Mouse (Mus musculus) adrenal gland (tissue): ENCODE data around the gene Zswim7.
"Not testable (repeated sequence)": the region's sequence is repeated elsewhere in the genome, so short reads cannot be mapped to it uniquely, and the experiment has no call there.

ENCODE experiments used
- intact Hi-C: fragments of 180-260 bp; cut with DNase I; formaldehyde crosslinking; loops from one replicate; pipeline ENCODE4 v1.15.1; 2025
- long read RNA-seq, 2 experiments: library from polyadenylated mRNA; unstranded; transcript quantifications; one replicate each; pipeline ENCODE4 v2.0.0; 2020; ENCODE audit warnings: borderline replicate concordance in 1 of 2; ENCODE audit not compliant: insufficient replicate concordance in 1 of 2

Gene Zswim7
- long read RNA-seq, experiment 1, transcript Zswim7-201 (5 exons, 732 nt): major isoform, 14 of 14 reads
- long read RNA-seq, experiment 1, partial matches to known transcripts: 0 of 14 reads
- long read RNA-seq, experiment 1, other reads (novel, unspliced or antisense): 0 of 14 reads
- long read RNA-seq, experiment 2, partial matches to known transcripts: 0 of 5 reads
- long read RNA-seq, experiment 2, other reads (novel, unspliced or antisense): 1 of 5 reads

GRCm38 (mm10) chr11:62280675-62281600, at the start of gene Zswim7, which contains the start of gene Ttc19:
TSS of gene Zswim7 (minus strand) at chr11:62281375.
TSS of gene Ttc19 (plus strand) at chr11:62281473.
- intact Hi-C loops: loop anchor here (1.0 kb wide), 1 partner anchor 154 kb away; no protein-coding TSS in a partner anchor

GRCm38 (mm10) chr11:62323659-62324058, 42.5 kb upstream of the Zswim7 start:
- intact Hi-C loops: no loop called here

GRCm38 (mm10) chr11:62320097-62320496, 38.9 kb upstream of the Zswim7 start:
- intact Hi-C loops: no loop called here

DNA sequence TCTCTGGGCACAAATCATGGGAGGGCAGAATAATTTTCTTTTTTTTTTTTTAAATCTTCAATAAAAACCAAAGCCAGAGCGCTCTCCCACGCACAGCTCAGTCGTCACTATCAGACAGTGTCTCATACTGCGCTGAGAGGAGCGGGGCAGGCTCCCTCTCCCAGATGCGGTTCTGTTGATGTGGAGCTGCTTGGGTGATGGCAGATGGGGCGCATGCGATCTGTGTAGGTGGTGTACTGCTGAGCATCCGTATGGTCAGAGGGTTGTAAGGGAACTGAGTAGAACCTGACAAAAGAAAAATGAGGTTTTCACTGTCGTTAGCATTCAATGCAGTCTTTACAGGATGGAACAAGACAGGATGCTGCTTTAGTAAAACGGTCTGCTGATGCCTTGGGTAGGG, 36.6 kb upstream of the Zswim7 start:
- intact Hi-C loops: no loop called here

DNA sequence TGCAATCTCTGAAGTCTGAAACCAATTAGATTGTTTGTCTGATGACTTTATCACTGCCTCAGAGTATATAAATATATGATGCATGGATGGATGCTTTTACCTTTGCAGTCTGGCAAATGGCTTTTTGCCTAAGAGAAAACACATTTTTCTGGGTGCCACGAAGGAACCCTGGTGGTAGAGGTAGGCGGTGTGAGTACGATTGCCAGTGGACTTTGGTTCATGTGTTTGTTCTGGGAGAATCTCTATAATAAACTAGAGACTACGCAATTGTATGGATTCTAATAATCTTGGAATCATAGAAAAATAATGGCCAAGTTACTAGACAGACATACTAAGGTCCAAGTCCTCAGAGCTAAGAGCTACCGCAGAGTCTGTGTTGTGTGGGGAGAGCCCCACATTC, 33.8 kb upstream of the Zswim7 start:
- intact Hi-C loops: no loop called here

- intact Hi-C loops: no loop called here
These were observed 28.1 kb upstream of the Zswim7 start for GRCm38 (mm10) chr11:62309296-62309695.

DNA sequence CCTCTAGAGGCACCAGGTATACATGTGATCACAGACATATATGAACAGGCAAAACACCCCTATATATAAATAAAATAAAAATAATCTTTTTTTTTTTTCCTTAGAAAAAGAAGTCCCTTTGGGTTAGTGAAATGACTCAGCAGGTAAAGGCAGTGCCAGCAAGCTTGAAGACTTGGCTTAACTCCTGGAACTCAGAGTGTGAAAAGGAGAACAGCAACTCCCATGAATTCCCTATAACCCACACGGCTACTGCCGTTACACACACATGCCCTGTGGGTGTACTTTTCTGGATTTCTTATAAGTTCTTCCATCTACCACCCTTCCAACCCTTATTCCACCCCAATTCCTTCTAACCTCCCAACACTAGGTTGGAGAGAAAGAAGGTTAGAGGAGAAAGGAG, 24.7 kb upstream of the Zswim7 start:
- intact Hi-C loops: no loop called here

GRCm38 (mm10) chr11:62298883-62299282, 17.7 kb upstream of the Zswim7 start:
- intact Hi-C loops: no loop called here

GRCm38 (mm10) chr11:62294121-62294520, 12.9 kb upstream of the Zswim7 start:
- intact Hi-C loops: no loop called here

DNA sequence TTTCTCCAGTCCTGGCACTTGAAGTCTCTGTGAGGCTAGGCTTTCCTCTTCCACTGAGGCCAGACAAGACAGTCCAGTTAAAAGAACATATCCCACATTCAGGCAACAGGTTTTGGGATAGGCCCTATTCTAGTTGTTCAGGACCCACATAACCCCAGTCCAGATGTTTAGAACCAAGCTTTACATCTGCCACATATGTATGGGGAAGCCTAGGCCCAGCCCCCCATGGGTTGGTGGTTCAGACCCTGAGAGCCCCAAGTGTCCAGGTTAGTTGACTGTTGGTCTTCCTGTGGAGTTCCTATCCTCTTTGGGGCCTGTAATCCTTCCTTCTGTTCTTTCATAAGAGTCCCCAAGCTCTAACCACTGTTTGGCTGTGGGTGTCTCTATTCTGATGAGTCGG, 6.5 kb upstream of the Zswim7 start:
- intact Hi-C loops: no loop called here

DNA sequence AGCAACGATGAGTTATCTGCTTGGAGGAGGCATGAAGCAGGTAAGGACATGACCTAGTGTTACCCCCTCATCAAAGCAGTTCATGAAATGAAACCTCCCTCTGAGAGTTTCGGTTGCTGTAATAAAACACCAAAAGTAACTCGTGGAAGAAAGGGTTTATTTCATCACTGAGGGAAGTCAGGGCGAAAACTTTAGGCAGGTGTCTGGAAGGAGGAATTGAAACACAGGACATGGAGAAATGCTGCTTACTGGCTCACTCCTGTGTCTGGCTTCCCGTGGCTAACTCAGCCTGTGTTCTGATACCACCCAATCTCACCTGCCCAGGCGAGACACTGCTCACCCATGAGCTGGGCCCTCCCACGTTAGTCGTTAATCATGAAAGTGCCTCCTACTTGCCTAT, 3.8 kb upstream of the Zswim7 start:
- intact Hi-C loops: no loop called here

DNA sequence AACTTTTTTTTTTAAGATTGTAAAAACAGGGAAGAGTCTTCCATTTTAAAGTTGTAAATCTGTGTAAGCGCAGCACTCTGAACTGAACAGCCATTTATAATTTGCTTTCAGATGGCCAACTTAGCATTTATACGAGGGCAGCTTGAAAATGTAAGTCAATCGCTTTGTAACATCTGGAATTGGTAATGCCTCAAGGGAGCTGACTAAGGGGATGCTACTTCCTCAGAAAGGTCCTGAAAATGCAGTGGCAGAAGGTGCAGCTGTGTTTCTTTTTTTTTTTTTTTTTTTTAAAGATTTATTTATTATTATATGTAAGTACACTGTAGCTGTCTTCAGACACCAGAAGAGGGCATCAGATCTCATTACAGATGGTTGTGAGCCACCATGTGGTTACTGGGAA, 2.8 kb upstream of the Zswim7 start:
- intact Hi-C loops: not testable (repeated sequence)

- intact Hi-C loops: no loop called here
These were observed 424 bp upstream of the Zswim7 start for GRCm38 (mm10) chr11:62281601-62281997.

GRCm38 (mm10) chr11:62278027-62278426, 3.1 kb downstream of the Zswim7 start:
- intact Hi-C loops: loop anchor here (2.0 to 5.0 kb wide), 2 partner anchors 231 to 331 kb away; no protein-coding TSS in a partner anchor

DNA sequence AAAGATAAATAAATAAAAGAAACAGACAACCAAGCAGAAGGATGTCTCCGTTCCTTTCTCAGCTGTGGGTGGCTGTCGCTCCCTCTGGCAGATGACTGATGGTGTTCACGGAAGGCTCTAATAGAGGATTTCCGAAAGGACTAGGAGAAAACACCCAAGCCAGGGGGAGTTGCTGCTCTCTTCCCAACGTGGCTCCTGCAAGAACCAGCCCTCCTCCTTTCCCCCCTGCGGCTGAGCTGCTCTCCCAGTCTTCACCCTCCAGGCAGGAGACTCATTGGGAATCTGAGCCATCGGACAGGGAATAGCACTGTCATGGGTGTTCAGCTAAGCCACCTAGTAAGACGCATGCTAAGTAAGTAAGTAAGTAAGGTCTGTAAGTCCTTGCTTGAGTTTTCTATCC, 4.1 kb downstream of the Zswim7 start:
- intact Hi-C loops: loop anchor here (5.0 kb wide), 1 partner anchor 330 kb away; no protein-coding TSS in a partner anchor

- intact Hi-C loops: no loop called here
These were observed 10.3 kb downstream of the Zswim7 start for GRCm38 (mm10) chr11:62270851-62271250.

- intact Hi-C loops: no loop called here
These were observed 12.1 kb downstream of the Zswim7 start for GRCm38 (mm10) chr11:62269097-62269496.

- intact Hi-C loops: no loop called here
These were observed 12.8 kb downstream of the Zswim7 start for GRCm38 (mm10) chr11:62268381-62268780.

GRCm38 (mm10) chr11:62266466-62267214, 14.5 kb downstream of the Zswim7 start:
- intact Hi-C loops: no loop called here

- intact Hi-C loops: no loop called here
These were observed 15.5 kb downstream of the Zswim7 start for GRCm38 (mm10) chr11:62265642-62266041.

DNA sequence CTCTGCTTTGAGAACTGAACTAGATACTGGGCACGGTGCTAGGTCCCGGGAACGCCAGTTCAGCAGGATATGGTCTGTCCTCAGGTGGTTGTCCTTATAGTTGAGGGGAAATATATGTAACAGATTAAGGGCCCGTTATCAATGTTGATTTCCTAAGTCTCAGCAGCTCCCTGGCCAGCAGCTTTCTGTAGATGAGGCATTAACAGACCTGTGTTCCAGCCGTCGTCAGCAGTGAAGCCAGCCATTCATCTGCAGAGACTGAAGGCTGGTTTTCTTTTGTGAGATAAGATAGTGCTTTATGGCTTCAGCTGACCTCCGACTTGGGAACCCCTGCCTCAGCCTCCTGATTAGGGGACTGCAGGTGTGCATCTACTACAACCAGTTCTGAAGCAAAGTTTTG, 17.2 kb downstream of the Zswim7 start:
- intact Hi-C loops: loop anchor here (5.0 kb wide), 1 partner anchor 137 kb away; no protein-coding TSS in a partner anchor
